Mouse (Mus musculus): ENCODE results near the gene Kcnn1.

DNA sequence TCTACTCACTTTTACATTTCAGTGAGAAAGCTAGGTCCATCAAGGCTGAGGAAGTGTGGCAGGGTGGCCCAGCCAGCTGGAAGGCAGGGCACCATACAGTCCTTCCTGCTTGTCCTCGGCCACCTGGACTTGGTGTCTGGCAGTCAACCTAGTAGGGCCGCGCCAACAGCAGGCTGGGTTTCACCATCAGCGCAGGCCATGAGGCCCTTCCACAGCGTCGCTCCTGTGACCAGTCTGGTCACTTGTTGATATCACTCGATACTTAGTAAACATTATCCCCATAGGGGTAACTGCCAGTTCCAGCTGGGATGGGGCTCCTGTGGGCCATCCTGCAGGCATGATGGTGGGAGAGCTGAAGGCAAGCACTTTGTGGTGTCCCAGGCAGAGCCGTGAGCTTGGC, 31.5 kb downstream of the Kcnn1 start:
- TF ChIP-seq POLR2A (IDR thresholded peaks at IDR 0.05; ENCODE audit: low read depth, low read length) (no peak), CTCF (IDR thresholded peaks at IDR 0.05; ENCODE audit: extremely low read depth, insufficient read depth, insufficient read length, insufficient replicate concordance) (no peak)
